Mouse (Mus musculus): ENCODE measurements at regions not wholly inside any gene's neighbourhood (a gene's known extent, or its start where the extent isn't known, plus 50 kb on each side); places are given as distances from the start of the nearest gene placed in this dataset.
A peak's percentile ranks its signal among the peaks of the same experiment; 100 is the strongest.

DNA sequence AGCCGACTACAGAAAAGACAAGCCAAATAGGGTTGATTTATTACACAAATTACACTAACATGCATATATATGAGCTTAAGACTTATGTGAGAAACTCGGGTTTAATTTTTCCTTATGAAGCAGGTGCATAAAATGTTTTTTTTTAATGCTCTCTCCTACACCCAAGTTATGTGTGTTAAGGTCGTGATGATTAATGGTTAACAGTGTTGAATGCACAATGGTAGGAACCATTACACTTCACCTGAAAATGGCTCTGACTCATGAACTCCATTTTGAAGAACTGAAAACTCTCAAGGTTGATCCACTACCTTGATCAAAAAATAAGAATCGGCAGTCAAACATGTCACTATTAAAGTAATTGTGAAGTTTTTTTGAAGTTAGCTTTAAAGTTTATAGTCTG lies 59.4 kb upstream of the Ifne start:
- DNase-seq (ENCODE audit: low read depth): no peak

DNA sequence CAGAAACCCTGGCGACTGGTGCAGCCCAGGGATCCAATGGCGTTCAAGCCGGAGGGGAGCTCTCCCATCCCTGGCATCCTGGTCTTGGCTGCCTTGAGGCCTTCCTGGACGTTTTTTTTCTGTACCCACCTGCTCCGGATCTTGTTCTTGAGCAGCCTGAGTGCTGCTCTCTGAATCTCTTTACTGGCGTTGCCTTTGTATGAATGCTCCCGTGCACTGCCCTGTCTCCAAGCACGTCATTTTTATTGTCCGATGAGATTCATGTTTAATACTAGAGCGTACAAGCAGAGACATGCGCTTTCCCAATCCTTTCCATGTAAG lies 58.7 kb upstream of the Ifne start:
- DNase-seq (ENCODE audit: low read depth): no peak

DNA sequence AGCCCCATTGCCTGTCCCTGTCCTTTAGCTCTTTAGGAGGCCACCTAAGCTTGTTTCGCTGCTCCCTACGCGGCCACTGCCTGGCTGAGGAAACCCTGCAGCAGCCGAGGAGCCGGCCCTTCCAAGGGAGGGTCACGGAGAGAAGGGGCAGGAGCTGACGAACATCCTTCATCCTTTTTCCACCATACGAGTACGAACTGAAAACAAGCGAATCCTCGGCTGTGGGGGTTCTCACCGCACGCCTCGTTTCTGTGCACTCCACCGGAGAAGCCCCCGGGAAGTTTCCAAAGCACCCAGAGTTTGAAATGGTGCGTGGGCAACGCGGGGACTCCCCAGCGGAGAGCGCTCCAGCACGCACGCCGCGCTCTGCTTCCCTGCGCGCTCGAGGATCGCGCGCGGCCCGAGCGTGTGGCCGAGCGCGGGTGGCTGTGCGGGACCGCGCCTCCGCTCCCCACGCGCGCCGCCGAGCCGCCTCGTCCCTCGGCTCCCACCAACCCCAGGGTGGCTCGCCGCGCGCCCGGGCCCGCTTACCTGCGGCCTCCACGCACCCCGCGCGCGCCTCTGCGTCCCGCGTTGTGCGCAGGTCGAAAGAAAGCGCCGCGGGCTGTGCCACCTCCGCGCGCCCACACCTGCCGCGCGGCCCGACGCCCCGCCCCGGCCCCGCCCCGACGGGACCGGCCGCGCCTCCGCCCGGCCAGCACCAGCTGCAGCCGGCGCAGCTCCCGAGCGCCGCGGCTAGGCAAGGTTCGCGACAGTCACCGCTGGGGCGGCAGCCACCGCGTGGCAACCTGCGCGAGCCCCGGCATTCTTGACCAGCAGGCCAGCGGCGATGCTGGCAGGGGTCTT lies 58.1 kb upstream of the Ifne start:
- DNase-seq (ENCODE audit: low read depth): peak; percentile 75

DNA sequence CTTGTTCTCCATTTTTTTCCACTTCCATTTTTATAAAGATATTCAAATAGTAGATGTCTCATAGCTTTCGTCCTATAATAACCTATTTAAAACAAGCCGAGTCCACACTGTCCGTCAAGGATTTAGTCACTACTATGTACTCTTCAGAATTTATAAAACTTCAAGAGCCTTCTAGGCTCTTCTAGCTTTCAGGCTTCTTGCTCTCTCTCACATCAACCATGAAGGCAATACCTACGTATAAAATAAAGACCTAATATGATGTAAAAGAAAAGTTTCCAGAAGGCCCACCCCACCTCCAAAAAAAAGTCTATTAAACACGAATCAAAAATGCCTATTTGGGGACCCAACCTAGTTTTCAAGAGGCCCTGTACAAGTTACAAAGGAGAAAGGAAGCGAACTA lies 57.0 kb upstream of the Ifne start:
- DNase-seq (ENCODE audit: low read depth): peak; percentile 17

DNA sequence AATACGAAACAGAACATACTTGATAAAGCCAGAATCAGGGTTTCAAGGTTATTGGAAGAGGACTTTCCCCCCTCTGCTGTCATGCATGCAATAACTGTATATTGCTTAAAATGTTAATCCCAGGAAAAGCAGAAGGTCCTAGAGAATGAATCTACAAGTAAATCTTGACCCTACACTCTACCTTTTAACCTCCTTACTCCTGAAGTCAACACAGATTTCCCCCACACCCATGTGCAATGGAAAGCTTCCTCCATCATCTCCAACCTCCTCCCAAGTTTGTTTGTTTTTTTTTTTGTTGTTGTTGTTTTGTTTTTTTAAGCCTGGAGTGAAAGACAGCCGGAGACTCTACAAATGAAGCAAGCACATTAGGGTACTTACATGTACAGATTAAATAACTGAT lies 55.9 kb upstream of the Ifne start:
- DNase-seq (ENCODE audit: low read depth): peak; percentile 5

DNA sequence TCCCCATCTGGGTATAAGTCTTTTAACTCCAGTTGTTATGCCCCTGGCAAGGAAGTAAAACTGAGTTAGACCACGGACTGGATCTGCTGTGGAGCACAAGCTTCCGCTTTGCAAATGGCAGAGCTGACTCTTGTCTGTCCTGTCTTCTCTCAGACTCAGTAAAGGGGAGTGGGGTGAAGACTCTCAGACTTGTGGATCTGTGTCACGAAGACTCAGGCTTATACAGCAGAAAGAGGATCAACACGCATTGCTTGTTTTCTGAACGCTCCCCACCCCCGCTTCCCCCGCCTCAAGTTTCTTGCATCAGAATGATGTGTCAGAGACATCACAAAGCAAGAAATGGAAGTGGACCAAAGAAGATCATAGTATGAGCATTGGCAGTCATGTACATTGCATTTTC lies 55.3 kb upstream of the Ifne start:
- peak; percentile 16 for DNase-seq (ENCODE audit: low read depth)

DNA sequence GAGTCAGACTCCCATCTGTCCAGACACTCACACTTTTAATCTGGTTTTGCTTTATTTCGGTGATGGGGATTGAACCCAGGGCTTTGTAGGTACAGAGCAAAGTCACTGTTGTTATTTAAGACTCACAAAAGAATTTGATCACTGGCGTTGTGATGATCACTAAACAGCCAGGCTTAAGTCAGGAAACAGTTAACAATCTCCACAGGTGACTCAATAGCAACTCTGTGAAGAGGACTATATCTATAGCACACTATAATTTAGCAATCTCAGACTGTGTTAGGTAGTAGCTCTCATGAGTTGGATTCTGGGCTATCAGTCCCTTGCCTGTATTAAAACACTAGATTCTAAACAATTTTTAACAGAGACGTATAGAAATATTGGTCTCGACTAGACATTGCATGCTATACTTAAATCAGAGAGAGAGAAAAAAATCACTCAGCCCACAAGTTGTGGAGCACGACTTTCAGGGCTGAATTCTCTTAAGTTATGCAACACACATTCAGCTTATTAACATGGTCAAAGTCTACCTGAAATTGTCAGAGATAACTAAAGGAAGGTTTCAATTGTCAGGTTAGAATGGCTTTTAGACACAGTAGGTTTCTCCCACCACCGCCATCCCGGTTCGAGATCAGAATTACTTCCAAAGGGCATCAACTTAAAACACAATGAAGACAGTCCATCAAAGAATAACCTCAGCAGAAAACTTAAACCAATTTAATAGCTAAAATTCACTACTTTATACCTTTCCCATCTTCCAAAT lies 54.4 kb upstream of the Ifne start:
- no peak for DNase-seq (ENCODE audit: low read depth)

DNA sequence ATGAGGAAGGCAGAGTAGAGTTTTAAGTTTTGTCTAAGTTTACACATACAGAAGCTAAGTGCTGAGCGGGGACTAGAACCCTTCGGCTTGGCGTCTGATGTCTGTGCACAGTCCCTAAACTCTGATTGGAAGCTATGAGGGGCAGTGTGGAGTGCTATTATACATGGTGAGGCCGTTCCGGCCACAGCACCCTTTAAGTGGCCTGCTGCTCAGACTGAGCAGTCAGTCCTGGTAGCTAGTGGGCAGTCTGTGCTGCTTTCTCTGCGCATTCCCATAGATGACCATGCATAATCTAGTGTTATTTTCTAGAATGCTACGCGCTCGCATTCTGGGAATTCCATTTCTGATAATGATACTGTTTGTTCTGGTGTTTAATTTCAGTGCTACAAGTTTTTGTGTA lies 51.2 kb upstream of the Ifne start:
- DNase-seq (ENCODE audit: low read depth): no peak
